Mouse (Mus musculus) neural tube, embryonic 12.5 days (tissue): Measurements from ENCODE around the gene Slc5a1. TPM values are rescaled to one million over a fixed set of nuclear protein-coding genes. Genes with fewer than 3 reads are reported as not detected.

ENCODE experiments used
- ATAC-seq: fragments of 200-750 bp; cut with Nextera tagmentation; 2 replicates; pipeline ENCODE4 v1.8.0; 2017; ENCODE audit warnings: low read depth, mild to moderate bottlenecking, moderate TSS enrichment, moderate library complexity; ENCODE audit not compliant: low FRiP score
- H3K27ac ChIP-seq: fragments of 300-500 bp; sonication (generic); 2 replicates; pipeline ENCODE4 v1.5.1; 2016
- H3K27me3 ChIP-seq: fragments of 300-500 bp; sonication (generic); replicated peaks from 2 replicates; pipeline ENCODE4 v1.6.1; 2016; ENCODE audit warnings: mild to moderate bottlenecking
- H3K36me3 ChIP-seq: fragments of 300-500 bp; sonication (generic); 2 replicates; pipeline ENCODE4 v1.6.1; 2016; ENCODE audit warnings: mild to moderate bottlenecking
- H3K4me1 ChIP-seq: fragments of 300-500 bp; sonication (generic); 2 replicates; pipeline ENCODE4 v1.6.1; 2016
- H3K4me2 ChIP-seq: fragments of 300-500 bp; sonication (generic); replicated peaks from 2 replicates; pipeline ENCODE4 v1.6.1; 2016; ENCODE audit warnings: mild to moderate bottlenecking
- H3K4me3 ChIP-seq: fragments of 300-500 bp; sonication (generic); 2 replicates; pipeline ENCODE4 v1.5.1; 2016
- H3K9ac ChIP-seq: fragments of 300-500 bp; sonication (generic); 2 replicates; pipeline ENCODE4 v1.6.1; 2016; ENCODE audit warnings: mild to moderate bottlenecking
- H3K9me3 ChIP-seq: fragments of 300-500 bp; sonication (generic); 2 replicates; pipeline ENCODE4 v1.6.1; 2016; ENCODE audit warnings: mild to moderate bottlenecking
- WGBS: fragments of 180-500 bp; shearing (Covaris S2); methylation state at CpG from one replicate; pipeline ENCODE4 v1.1.7; 2016; 5-methylcytosine and 5-hydroxymethylcytosine counted together
- polyA plus RNA-seq: library from polyadenylated mRNA; unstranded; fragments of >200 nt; fragmentation: Nextera tagmentation; extraction: Ambion mirVana; gene quantifications from 2 replicates; pipeline ENCODE4 v1.2.1, GENCODE M21; 2016

Slc5a1 gene
- polyA plus RNA-seq: 0.04 TPM in 1 of 2 replicates, not detected in the other

- Histone ChIP-seq H3K4me2 (peak within 1 kb of the TSS; percentile 26; the same call in 1 of the 2 replicates), H3K27me3 (peaks cover 25% of the 10 kb centered on the region), H3K27ac (no peak within 1 kb of the TSS), H3K36me3 (no peaks in the 10 kb centered on the region), H3K4me1 (0 out of 2 replicates have a peak, but pooled peaks cover 3% of the 10 kb centered on the region), H3K9me3 (no peaks in the 10 kb centered on the region), H3K4me3 (no peak within 1 kb of the TSS), H3K9ac (no peak within 1 kb of the TSS)
- no peak for ATAC-seq
- 17% methylated on average over 25 of the region's 25 CpGs for WGBS
These were observed at the start of gene Slc5a1 for GRCm38 (mm10) chr5:33104025-33104481. Slc5a1 (plus strand) TSS chr5:33104219.

GRCm38 (mm10) chr5:33056126-33056765, 47.8 kb upstream of the Slc5a1 start:
- Histone ChIP-seq H3K27ac (no peak overlapping the region), H3K36me3 (no peaks in the 10 kb centered on the region), H3K9me3 (no peaks in the 10 kb centered on the region), H3K4me3 (no peak overlapping the region), H3K27me3 (no peaks in the 10 kb centered on the region), H3K4me2 (no peak overlapping the region), H3K9ac (no peak overlapping the region), H3K4me1 (no peaks in the 10 kb centered on the region)
- WGBS: 88% methylated on average over 10 of the region's 10 CpGs
- no peak for ATAC-seq

GRCm38 (mm10) chr5:33070071-33070470, 33.9 kb upstream of the Slc5a1 start:
- no peaks in the 10 kb centered on the region for H3K4me1 ChIP-seq
- H3K27ac ChIP-seq: no peak overlapping the region
- no peak overlapping the region for H3K9ac ChIP-seq
- no peak overlapping the region for H3K4me2 ChIP-seq
- H3K9me3 ChIP-seq: no peaks in the 10 kb centered on the region
- no peaks in the 10 kb centered on the region for H3K36me3 ChIP-seq
- no peaks in the 10 kb centered on the region for H3K27me3 ChIP-seq
- no peak overlapping the region for H3K4me3 ChIP-seq
- ATAC-seq: no peak

- Histone ChIP-seq H3K27me3 (no peaks in the 10 kb centered on the region), H3K4me3 (no peak overlapping the region), H3K4me2 (no peak overlapping the region), H3K9ac (no peak overlapping the region), H3K4me1 (no peaks in the 10 kb centered on the region), H3K36me3 (no peaks in the 10 kb centered on the region), H3K9me3 (no peaks in the 10 kb centered on the region), H3K27ac (no peak overlapping the region)
- no peak for ATAC-seq
- WGBS: 89% methylated on average over 6 of the region's 6 CpGs
These were observed 27.4 kb upstream of the Slc5a1 start for GRCm38 (mm10) chr5:33076490-33077191.

DNA sequence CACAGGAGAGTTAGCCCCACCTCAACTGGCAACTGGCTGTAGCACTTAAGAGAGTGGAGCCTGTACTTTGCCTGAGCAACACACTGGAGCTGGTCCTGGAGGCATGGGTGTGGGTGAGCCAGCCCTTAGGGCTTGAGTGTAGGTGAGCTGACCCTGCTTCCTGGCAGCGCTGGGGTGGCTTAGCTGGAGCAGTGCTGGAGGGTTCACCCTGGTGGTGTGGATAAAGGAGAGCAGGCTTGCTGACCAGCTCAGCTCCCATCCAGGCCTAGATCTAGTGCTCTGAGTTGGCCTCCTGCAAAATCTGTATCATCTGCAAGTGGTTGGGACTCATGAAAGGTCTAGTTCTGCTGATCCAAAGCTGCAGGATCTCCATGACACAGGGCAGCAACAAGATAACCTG, 21.1 kb upstream of the Slc5a1 start:
- WGBS: 79% methylated on average over 1 of the region's 1 CpGs
- Histone ChIP-seq H3K4me2 (no peak overlapping the region), H3K27me3 (no peaks in the 10 kb centered on the region), H3K27ac (no peak overlapping the region), H3K9ac (no peak overlapping the region), H3K36me3 (no peaks in the 10 kb centered on the region), H3K9me3 (no peaks in the 10 kb centered on the region), H3K4me1 (no peaks in the 10 kb centered on the region), H3K4me3 (no peak overlapping the region)
- ATAC-seq: no peak

GRCm38 (mm10) chr5:33084599-33084998, 19.4 kb upstream of the Slc5a1 start:
- no peak for ATAC-seq
- H3K4me2 ChIP-seq: no peak overlapping the region

DNA sequence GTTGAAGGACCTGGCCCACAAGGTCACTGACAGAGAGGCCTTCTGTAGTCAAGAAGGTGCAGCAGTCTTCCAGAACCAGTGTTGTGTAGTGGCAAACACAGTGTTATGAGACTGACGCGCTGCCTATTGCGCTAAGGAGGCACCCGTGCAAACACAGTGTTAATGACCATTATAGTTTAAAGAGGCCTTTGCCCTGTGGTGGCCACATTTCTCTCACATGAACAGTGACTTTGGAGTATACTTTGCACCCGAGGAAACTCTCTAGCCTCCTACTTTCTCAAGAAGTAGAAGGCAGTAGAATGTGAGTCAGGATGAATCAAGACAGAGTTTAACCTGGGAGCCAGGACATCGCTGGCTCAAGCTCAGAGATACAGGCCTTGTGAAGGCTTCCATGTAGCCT, 12.7 kb upstream of the Slc5a1 start:
- no peaks in the 10 kb centered on the region for H3K4me1 ChIP-seq
- H3K9me3 ChIP-seq: no peaks in the 10 kb centered on the region
- 91% methylated on average over 6 of the region's 6 CpGs for WGBS
- no peak overlapping the region for H3K4me3 ChIP-seq
- H3K4me2 ChIP-seq: no peak overlapping the region
- H3K36me3 ChIP-seq: no peaks in the 10 kb centered on the region
- no peak overlapping the region for H3K9ac ChIP-seq
- ATAC-seq: no peak
- H3K27me3 ChIP-seq: no peaks in the 10 kb centered on the region
- no peak overlapping the region for H3K27ac ChIP-seq

More at GRCm38 (mm10) chr5:33084599-33084998, 19.4 kb upstream of the Slc5a1 start:
- Histone ChIP-seq H3K4me1 (no peaks in the 10 kb centered on the region), H3K4me3 (no peak overlapping the region), H3K9ac (no peak overlapping the region), H3K36me3 (no peaks in the 10 kb centered on the region), H3K27me3 (no peaks in the 10 kb centered on the region), H3K27ac (no peak overlapping the region), H3K9me3 (no peaks in the 10 kb centered on the region)
- WGBS: 90% methylated on average over 5 of the region's 5 CpGs

DNA sequence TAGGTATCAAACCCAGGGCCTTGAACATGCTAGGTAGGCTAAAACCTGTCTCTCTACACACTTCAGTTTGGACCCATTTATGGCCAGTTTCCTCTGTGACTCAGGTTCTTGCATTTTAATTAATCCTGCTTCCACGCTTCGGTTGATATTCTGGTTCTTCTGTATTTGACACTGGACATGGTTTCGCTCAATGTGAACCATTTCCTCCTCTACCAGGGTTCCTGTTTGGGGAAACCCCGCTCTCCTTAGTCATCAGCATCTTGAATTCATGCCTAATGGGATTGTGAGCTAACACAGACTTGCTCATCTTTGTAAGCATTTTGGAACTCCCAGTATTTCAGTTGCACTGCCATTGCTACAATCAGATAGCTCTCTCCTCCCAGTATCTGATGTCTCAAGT, 8.7 kb upstream of the Slc5a1 start:
- Histone ChIP-seq H3K4me2 (no peak overlapping the region), H3K4me1 (no peaks in the 10 kb centered on the region)
- whole genome bisulfite sequencing: 91% methylated on average over 4 of the region's 4 CpGs

GRCm38 (mm10) chr5:33102369-33103055, 1.5 kb upstream of the Slc5a1 start:
- Histone ChIP-seq H3K4me3 (no peak overlapping the region), H3K4me2 (no peak overlapping the region), H3K9ac (no peak overlapping the region), H3K27ac (no peak overlapping the region), H3K9me3 (no peaks in the 10 kb centered on the region), H3K27me3 (peaks cover 25% of the 10 kb centered on the region), H3K4me1 (0 out of 2 replicates have a peak, but pooled peaks cover 3% of the 10 kb centered on the region), H3K36me3 (no peaks in the 10 kb centered on the region)
- WGBS: 38% methylated on average over 12 of the region's 12 CpGs
- no peak for ATAC-seq

More for the DNA sequence above, 8.7 kb upstream of the Slc5a1 start:
- Histone ChIP-seq H3K9ac (no peak overlapping the region), H3K36me3 (no peaks in the 10 kb centered on the region), H3K27me3 (no peaks in the 10 kb centered on the region), H3K4me3 (no peak overlapping the region), H3K9me3 (no peaks in the 10 kb centered on the region), H3K27ac (no peak overlapping the region)
- no peak for ATAC-seq

- ATAC-seq: no peak
- 54% methylated on average over 1 of the region's 1 CpGs for WGBS
- H3K27ac ChIP-seq: no peak overlapping the region
- no peak overlapping the region for H3K9ac ChIP-seq
- H3K27me3 ChIP-seq: peaks cover 25% of the 10 kb centered on the region
- no peak overlapping the region for H3K4me2 ChIP-seq
- no peak overlapping the region for H3K4me3 ChIP-seq
- H3K4me1 ChIP-seq: 0 out of 2 replicates have a peak, but pooled peaks cover 3% of the 10 kb centered on the region
- no peaks in the 10 kb centered on the region for H3K36me3 ChIP-seq
- H3K9me3 ChIP-seq: no peaks in the 10 kb centered on the region
These were observed 857 bp downstream of the Slc5a1 start for GRCm38 (mm10) chr5:33104876-33105275.

GRCm38 (mm10) chr5:33105660-33106059, 1.6 kb downstream of the Slc5a1 start:
- H3K27me3 ChIP-seq: peaks cover 25% of the 10 kb centered on the region
- H3K4me1 ChIP-seq: 0 out of 2 replicates have a peak, but pooled peaks cover 3% of the 10 kb centered on the region
- 89% methylated on average over 6 of the region's 6 CpGs for WGBS
- no peak overlapping the region for H3K27ac ChIP-seq
- no peak for ATAC-seq
- H3K9me3 ChIP-seq: no peaks in the 10 kb centered on the region
- H3K9ac ChIP-seq: no peak overlapping the region
- H3K4me3 ChIP-seq: no peak overlapping the region
- H3K4me2 ChIP-seq: no peak overlapping the region
- no peaks in the 10 kb centered on the region for H3K36me3 ChIP-seq

GRCm38 (mm10) chr5:33107056-33107455, 3.0 kb downstream of the Slc5a1 start:
- H3K27me3 ChIP-seq: peaks cover 25% of the 10 kb centered on the region
- no peak overlapping the region for H3K4me3 ChIP-seq
- H3K4me2 ChIP-seq: no peak overlapping the region
- WGBS: 72% methylated on average over 6 of the region's 6 CpGs
- H3K9me3 ChIP-seq: no peaks in the 10 kb centered on the region
- H3K36me3 ChIP-seq: no peaks in the 10 kb centered on the region
- H3K4me1 ChIP-seq: 0 out of 2 replicates have a peak, but pooled peaks cover 3% of the 10 kb centered on the region
- ATAC-seq: no peak
- H3K9ac ChIP-seq: no peak overlapping the region
- no peak overlapping the region for H3K27ac ChIP-seq
